Mouse (Mus musculus) forebrain, embryonic 12.5 days (tissue): ENCODE data around the gene B3gat3. TPM values are rescaled to one million over a fixed set of nuclear protein-coding genes. Genes with fewer than 3 reads are reported as not detected.
"Not testable (repeated sequence)": the region's sequence is repeated elsewhere in the genome, so short reads cannot be mapped to it uniquely, and the experiment has no call there.

Experiments used
- ATAC-seq: fragments of 200-750 bp; cut with Nextera tagmentation; 2 replicates; pipeline ENCODE4 v1.8.0; 2017; ENCODE audit warnings: moderate TSS enrichment; ENCODE audit not compliant: low FRiP score
- H3K27ac ChIP-seq: fragments of 300-500 bp; sonication (generic); 2 replicates; pipeline ENCODE4 v1.5.1; 2016; ENCODE audit warnings: mild to moderate bottlenecking
- H3K27me3 ChIP-seq: fragments of 300-500 bp; sonication (generic); 2 replicates; pipeline ENCODE4 v1.6.1; 2016; ENCODE audit warnings: mild to moderate bottlenecking
- H3K36me3 ChIP-seq: fragments of 300-500 bp; sonication (generic); replicated peaks from 2 replicates; pipeline ENCODE4 v1.6.1; 2016; ENCODE audit warnings: mild to moderate bottlenecking
- H3K4me1 ChIP-seq: fragments of 300-500 bp; sonication (generic); 2 replicates; pipeline ENCODE4 v1.6.1; 2016
- H3K4me2 ChIP-seq: fragments of 300-500 bp; sonication (generic); 2 replicates; pipeline ENCODE4 v1.6.1; 2016; ENCODE audit warnings: mild to moderate bottlenecking, moderate library complexity
- H3K4me3 ChIP-seq: fragments of 300-500 bp; sonication (generic); replicated peaks from 2 replicates; pipeline ENCODE4 v1.5.1; 2016; ENCODE audit warnings: mild to moderate bottlenecking
- H3K9ac ChIP-seq: fragments of 300-500 bp; sonication (generic); 2 replicates; pipeline ENCODE4 v1.6.1; 2016; ENCODE audit warnings: mild to moderate bottlenecking
- H3K9me3 ChIP-seq: fragments of 300-500 bp; sonication (generic); 2 replicates; pipeline ENCODE4 v1.6.1; 2016
- WGBS: fragments of 180-500 bp; shearing (Covaris S2); methylation state at CpG from one replicate; pipeline ENCODE4 v1.1.7; 2016; 5-methylcytosine and 5-hydroxymethylcytosine counted together
- polyA plus RNA-seq: library from polyadenylated mRNA; unstranded; fragments of >200 nt; fragmentation: Nextera tagmentation; extraction: Ambion mirVana; gene quantifications from 2 replicates; pipeline ENCODE4 v1.2.1, GENCODE M21; 2016

The B3gat3 gene
- polyA plus RNA-seq, 1 experiment from 2014 or later = 64.8 TPM

GRCm38 (mm10) chr19:8952241-8952640, 32.1 kb downstream of the B3gat3 start:
- 0 out of 2 replicates have a peak, but pooled peaks have one; percentile 5 for ATAC-seq
- Histone ChIP-seq H3K4me3 (no peak overlapping the region; the same call in 1 of the 2 replicates), H3K9me3 (no peaks in the 10 kb centered on the region), H3K27ac (peak overlapping the region; percentile 95), H3K36me3 (peaks cover 71% of the 10 kb centered on the region), H3K27me3 (no peaks in the 10 kb centered on the region), H3K4me2 (peak overlapping the region; percentile 89; the same call in 1 of the 2 replicates), H3K9ac (peak overlapping the region; percentile 56; the same call in 1 of the 2 replicates), H3K4me1 (peaks cover 34% of the 10 kb centered on the region)
- WGBS = 73% methylated on average over 9 of the region's 9 CpGs

- peak; percentile 94 for ATAC-seq
- H3K9me3 ChIP-seq = no peaks in the 10 kb centered on the region
- WGBS = 1% methylated on average over 46 of the region's 46 CpGs
- peak within 1 kb of the TSS; percentile 89 for H3K4me2 ChIP-seq
- H3K36me3 ChIP-seq = peaks cover 67% of the 10 kb centered on the region
- peak within 1 kb of the TSS; percentile 63 for H3K9ac ChIP-seq
- H3K27ac ChIP-seq = peak within 1 kb of the TSS; percentile 95
- peak within 1 kb of the TSS; percentile 67 for H3K4me3 ChIP-seq
- H3K4me1 ChIP-seq = peaks cover 34% of the 10 kb centered on the region
- no peaks in the 10 kb centered on the region for H3K27me3 ChIP-seq
These were observed 33.2 kb downstream of the B3gat3 start, which contains the start of gene Tut1 for GRCm38 (mm10) chr19:8953135-8954039. Gene Tut1, plus strand, starts transcription at chr19:8953847.

DNA sequence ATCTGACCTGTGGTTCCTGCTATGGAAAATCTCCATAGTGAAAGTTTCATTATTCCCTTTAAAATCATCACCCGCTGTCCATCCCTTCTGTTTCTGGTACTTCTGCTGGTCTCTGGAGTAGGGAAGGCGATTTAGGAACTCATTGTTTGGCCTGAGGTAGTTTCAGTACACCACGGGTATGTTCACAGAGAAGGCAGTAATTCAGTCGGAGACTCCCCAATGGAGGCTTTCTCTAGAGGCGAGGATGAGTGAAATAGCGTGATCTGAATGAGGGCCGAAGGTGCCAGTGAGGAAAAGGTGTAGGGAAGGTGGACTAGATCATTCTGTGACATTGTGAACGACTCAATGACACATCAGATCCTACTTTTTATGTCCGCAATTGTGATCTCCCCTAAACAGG, 34.0 kb downstream of the B3gat3 start:
- 2% methylated on average over 9 of the region's 9 CpGs for WGBS
- Histone ChIP-seq H3K4me2 (peak overlapping the region; percentile 89), H3K4me1 (peaks cover 34% of the 10 kb centered on the region), H3K36me3 (peaks cover 65% of the 10 kb centered on the region), H3K9ac (peak overlapping the region; percentile 63), H3K27me3 (no peaks in the 10 kb centered on the region), H3K27ac (peak overlapping the region; percentile 95), H3K4me3 (peak overlapping the region; percentile 67), H3K9me3 (no peaks in the 10 kb centered on the region)
- no peak for ATAC-seq

DNA sequence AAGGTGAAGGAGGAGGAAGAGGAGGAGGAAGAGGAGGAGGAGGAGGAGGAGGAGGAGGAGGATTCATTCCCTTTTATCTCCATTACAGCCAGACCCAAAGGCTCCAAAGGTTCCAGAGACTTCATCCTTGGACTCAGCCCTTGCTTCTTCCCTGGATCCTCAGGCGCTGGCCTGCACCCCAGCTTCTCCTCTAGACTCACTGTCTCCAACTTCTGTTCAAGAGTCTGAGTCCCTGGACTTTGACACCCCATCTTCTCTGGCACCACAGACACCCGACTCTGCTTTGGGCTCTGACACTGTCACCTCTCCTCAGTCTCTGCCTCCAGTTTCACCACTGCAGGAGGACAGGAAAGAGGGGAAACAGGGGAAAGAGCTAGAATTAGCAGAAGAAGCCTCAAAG, 42.1 kb downstream of the B3gat3 start:
- WGBS = 94% methylated on average over 2 of the region's 2 CpGs
- no peak overlapping the region for H3K27ac ChIP-seq
- no peak for ATAC-seq
- H3K4me1 ChIP-seq = peaks cover 14% of the 10 kb centered on the region
- H3K9me3 ChIP-seq = no peaks in the 10 kb centered on the region
- H3K9ac ChIP-seq = no peak overlapping the region
- no peak overlapping the region for H3K4me2 ChIP-seq
- no peaks in the 10 kb centered on the region for H3K27me3 ChIP-seq
- no peak overlapping the region for H3K4me3 ChIP-seq
- peaks cover 82% of the 10 kb centered on the region for H3K36me3 ChIP-seq

- Histone ChIP-seq H3K27me3 (no peaks in the 10 kb centered on the region), H3K4me2 (no peak overlapping the region), H3K4me1 (peaks cover 23% of the 10 kb centered on the region), H3K27ac (no peak overlapping the region), H3K36me3 (peaks cover 75% of the 10 kb centered on the region), H3K9me3 (no peaks in the 10 kb centered on the region), H3K4me3 (no peak overlapping the region), H3K9ac (no peak overlapping the region)
- WGBS = 89% methylated on average over 11 of the region's 11 CpGs
- no peak for ATAC-seq
These were observed 44.9 kb downstream of the B3gat3 start for GRCm38 (mm10) chr19:8965075-8965474.

DNA sequence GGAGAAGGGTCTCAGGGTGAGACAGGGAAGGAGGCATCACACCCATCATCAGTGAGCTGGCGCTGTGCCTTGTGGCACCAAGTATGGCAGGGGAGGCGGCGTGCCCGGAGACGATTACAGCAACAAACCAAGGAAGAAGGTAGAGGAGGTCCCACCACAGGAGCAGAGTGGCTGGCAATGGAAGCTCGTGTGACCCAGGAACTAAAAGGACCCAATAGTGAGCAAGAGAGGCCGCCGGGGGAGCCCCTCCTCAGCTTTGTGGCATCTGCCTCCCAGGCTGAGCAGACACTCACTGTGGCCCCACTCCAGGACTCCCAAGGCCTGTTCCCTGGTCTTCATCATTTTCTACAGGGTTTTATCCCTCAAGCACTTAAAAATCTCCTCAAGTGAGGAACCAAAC, 45.6 kb downstream of the B3gat3 start:
- Histone ChIP-seq H3K4me2 (peak overlapping the region; percentile 81), H3K9ac (peak overlapping the region; percentile 63; the same call in 1 of the 2 replicates), H3K9me3 (no peaks in the 10 kb centered on the region), H3K27me3 (no peaks in the 10 kb centered on the region), H3K27ac (peak overlapping the region; percentile 38; the same call in 1 of the 2 replicates), H3K4me3 (peak overlapping the region; percentile 79), H3K4me1 (peaks cover 23% of the 10 kb centered on the region), H3K36me3 (peaks cover 75% of the 10 kb centered on the region)
- WGBS = 79% methylated on average over 8 of the region's 8 CpGs
- ATAC-seq = no peak

GRCm38 (mm10) chr19:8966198-8966589, 46.0 kb downstream of the B3gat3 start:
- 48% methylated on average over 5 of the region's 5 CpGs for WGBS
- H3K27me3 ChIP-seq = no peaks in the 10 kb centered on the region
- no peak for ATAC-seq
- H3K36me3 ChIP-seq = peaks cover 75% of the 10 kb centered on the region
- H3K4me3 ChIP-seq = peak overlapping the region; percentile 79
- peak overlapping the region; percentile 63 for H3K9ac ChIP-seq
- peak overlapping the region; percentile 81 for H3K4me2 ChIP-seq
- peaks cover 23% of the 10 kb centered on the region for H3K4me1 ChIP-seq
- H3K9me3 ChIP-seq = no peaks in the 10 kb centered on the region
- H3K27ac ChIP-seq = peak overlapping the region; percentile 83

DNA sequence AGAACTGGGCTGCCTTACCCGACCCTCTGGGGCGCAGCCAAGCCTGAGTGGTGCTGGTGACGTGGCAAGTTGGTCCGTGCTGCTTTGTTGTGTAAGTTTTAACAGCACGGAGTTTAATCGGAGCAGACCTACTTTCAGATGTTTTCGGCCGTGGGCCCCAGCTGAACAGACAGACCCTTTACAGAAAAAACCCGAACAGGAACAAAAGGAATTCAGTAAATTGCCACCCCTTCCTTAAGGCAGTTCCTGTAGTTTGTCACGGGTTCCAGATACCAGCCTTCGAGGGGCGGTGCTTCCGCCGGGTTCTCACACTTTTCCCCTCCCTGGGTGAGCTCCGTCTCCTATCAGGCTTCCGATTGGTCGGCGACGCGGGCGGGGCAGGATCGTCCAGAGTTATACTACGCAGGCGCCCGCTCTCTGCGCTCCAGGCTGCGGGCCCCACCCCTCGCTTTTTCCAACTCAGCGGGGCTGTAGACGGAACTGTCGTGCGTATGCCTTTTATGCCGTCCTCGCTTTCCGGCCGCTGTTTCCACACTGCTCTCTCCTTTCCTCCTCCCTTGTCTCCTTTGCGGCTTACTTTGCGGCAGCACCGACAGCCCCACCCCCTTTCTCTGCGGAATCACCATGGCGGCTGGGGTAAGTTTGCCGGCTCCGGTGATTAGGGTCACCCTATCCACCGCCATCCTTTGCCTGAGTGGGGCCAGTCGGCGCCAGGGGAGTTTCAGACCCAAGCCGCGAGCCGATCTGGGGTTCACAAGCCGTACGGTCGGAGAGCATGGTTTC, 46.6 kb downstream of the B3gat3 start, which contains the start of gene Eef1g:
Gene Eef1g, plus strand, starts transcription at position 452 of the 783 bp plus-strand sequence.
- H3K9me3 ChIP-seq = no peaks in the 10 kb centered on the region
- H3K36me3 ChIP-seq = peaks cover 75% of the 10 kb centered on the region
- peak within 1 kb of the TSS; percentile 91 for H3K9ac ChIP-seq
- H3K27ac ChIP-seq = peak within 1 kb of the TSS; percentile 88
- H3K4me1 ChIP-seq = peaks cover 23% of the 10 kb centered on the region
- peak; percentile 99 for ATAC-seq
- H3K27me3 ChIP-seq = no peaks in the 10 kb centered on the region
- peak within 1 kb of the TSS; percentile 81 for H3K4me2 ChIP-seq
- peak within 1 kb of the TSS; percentile 79 for H3K4me3 ChIP-seq
- 1% methylated on average over 52 of the region's 52 CpGs for WGBS

- Histone ChIP-seq H3K4me3 (peak overlapping the region; percentile 79), H3K9ac (peak overlapping the region; percentile 91), H3K27me3 (no peaks in the 10 kb centered on the region), H3K27ac (peak overlapping the region; percentile 88), H3K4me2 (peak overlapping the region; percentile 81), H3K36me3 (peaks cover 75% of the 10 kb centered on the region), H3K9me3 (no peaks in the 10 kb centered on the region), H3K4me1 (peaks cover 23% of the 10 kb centered on the region)
- whole genome bisulfite sequencing = 2% methylated on average over 8 of the region's 8 CpGs
- ATAC-seq = 0 out of 2 replicates have a peak, but pooled peaks have one; percentile 7
These were observed 47.2 kb downstream of the B3gat3 start for GRCm38 (mm10) chr19:8967373-8967743.

GRCm38 (mm10) chr19:8967893-8968292, 47.7 kb downstream of the B3gat3 start:
- Histone ChIP-seq H3K27me3 (no peaks in the 10 kb centered on the region), H3K27ac (peak overlapping the region; percentile 88), H3K4me1 (peaks cover 23% of the 10 kb centered on the region), H3K9me3 (no peaks in the 10 kb centered on the region), H3K36me3 (peaks cover 75% of the 10 kb centered on the region), H3K4me3 (peak overlapping the region; percentile 79), H3K4me2 (peak overlapping the region; percentile 81), H3K9ac (peak overlapping the region; percentile 91)
- no peak for ATAC-seq
- WGBS = 2% methylated on average over 9 of the region's 9 CpGs

GRCm38 (mm10) chr19:8972491-8972890, 52.3 kb downstream of the B3gat3 start:
- peaks cover 88% of the 10 kb centered on the region for H3K36me3 ChIP-seq
- H3K27ac ChIP-seq, H3K4me3 ChIP-seq, H3K4me2 ChIP-seq, ATAC-seq, H3K9me3 ChIP-seq, H3K27me3 ChIP-seq, H3K4me1 ChIP-seq, H3K9ac ChIP-seq: not testable (repeated sequence)
- 89% methylated on average over 8 of the region's 8 CpGs for WGBS

GRCm38 (mm10) chr19:8974638-8975037, 54.5 kb downstream of the B3gat3 start:
- peaks cover 98% of the 10 kb centered on the region for H3K36me3 ChIP-seq
- no peak for ATAC-seq
- H3K4me3 ChIP-seq = no peak overlapping the region
- no peak overlapping the region for H3K9ac ChIP-seq
- H3K27ac ChIP-seq = no peak overlapping the region
- no peaks in the 10 kb centered on the region for H3K9me3 ChIP-seq
- H3K27me3 ChIP-seq = no peaks in the 10 kb centered on the region
- H3K4me2 ChIP-seq = no peak overlapping the region
- no peaks in the 10 kb centered on the region; the same call in 1 of the 2 replicates for H3K4me1 ChIP-seq
- WGBS = 87% methylated on average over 1 of the region's 1 CpGs
